Mouse (Mus musculus): Measurements from ENCODE around the gene Trabd2b. TPM values are rescaled to one million over a fixed set of nuclear protein-coding genes. Genes with fewer than 3 reads are reported as not detected.
A peak's percentile ranks its signal among the peaks of the same experiment; 100 is the strongest.

Trabd2b gene
- total RNA-seq, 2 experiments from 2014 or later: 2.2 to 2.7 TPM

DNA sequence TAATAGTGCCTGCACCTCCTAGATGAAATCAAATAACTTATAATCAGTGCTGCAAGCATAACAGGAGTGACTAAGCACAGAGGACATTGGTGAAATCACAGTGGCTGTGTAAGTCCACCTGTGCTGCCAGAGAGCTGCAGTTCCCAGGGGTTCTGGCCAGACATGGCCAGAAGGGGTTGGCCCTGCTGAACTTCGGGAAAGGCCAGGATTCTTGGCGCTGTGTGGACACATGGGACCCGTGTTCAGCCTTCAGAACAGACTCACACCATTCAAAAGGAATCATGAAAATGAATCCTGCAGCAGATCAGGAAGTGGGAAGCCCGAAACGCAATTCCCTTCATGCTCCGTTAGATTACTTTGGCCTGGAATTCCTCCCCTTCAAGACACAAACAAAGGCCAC is 125.1 kb downstream of the Trabd2b start:
- intact Hi-C loops (cut with DNase I): no loop called here

DNA sequence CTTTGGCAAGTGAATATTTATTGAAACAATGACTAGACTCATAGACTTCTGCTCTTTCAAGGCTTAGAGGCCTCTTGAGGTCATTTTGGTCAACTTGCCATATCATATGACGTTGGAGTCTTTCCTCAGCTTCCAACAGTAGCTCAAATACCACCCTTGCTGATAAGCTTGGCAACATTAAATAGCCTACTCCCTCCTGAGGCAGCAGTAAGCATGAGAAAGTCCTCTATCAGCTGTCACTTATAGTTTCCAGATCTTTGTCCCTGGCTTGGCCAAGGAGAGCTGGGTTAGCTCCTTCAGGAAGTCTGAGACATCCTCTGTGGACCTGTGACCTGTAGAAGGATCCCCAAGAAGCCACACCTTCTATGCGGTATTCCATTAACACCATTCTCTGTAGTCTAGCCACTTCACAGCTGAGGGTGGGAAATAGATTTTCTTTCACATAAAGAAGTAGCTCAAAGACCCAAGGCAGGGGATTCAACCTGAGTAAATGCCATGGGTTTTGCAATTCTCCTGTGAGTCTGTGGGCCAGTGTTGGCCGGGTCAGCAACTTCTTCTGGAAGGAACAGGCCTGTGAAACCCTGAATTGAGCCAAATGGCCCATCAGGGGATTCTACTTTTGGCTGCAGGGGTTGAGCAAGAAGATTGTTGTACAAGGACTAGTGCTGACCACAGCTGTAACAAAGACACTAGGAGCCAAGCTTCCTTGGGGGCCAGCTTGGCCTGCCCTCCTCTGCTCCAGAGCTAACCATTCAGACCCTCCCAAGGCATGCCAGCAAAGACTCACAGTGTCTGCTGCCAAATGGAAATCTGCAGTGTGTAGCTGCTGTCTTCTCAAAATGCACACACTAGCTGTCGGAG is 127.6 kb downstream of the Trabd2b start:
- intact Hi-C loops (cut with DNase I): no loop called here
- peak; percentile 28 for DNase-seq

More for the DNA sequence above, 125.1 kb downstream of the Trabd2b start:
- no peak for DNase-seq

DNA sequence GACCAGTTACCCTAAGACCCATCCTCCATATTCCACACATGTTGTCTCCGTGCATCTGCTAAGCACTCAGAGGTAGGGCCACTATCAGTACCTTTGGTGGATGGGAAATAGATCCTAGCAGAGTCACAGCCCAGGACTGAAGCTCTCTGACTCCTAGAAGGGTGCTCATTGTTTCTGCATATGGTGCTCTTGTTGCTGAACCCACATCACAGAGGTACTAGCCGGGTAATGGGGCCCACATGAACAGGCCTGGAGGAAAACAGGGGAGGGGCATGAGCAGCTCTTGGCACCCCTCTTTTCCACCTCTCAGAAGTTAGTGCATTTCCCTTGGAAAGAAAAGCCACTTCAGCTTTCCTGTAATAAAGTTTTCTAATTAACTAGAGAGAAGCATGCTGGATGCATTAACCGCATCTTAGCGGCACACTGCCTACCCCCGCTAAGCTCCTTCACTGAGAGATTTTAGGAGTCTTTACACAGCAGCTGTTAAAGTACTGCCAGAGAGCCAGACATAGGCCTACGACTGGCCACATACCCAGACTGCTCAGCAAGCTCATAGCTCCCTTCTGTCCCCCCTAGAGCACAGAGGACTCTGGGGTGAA is 131.0 kb downstream of the Trabd2b start:
- intact Hi-C loops (cut with DNase I): no loop called here

DNA sequence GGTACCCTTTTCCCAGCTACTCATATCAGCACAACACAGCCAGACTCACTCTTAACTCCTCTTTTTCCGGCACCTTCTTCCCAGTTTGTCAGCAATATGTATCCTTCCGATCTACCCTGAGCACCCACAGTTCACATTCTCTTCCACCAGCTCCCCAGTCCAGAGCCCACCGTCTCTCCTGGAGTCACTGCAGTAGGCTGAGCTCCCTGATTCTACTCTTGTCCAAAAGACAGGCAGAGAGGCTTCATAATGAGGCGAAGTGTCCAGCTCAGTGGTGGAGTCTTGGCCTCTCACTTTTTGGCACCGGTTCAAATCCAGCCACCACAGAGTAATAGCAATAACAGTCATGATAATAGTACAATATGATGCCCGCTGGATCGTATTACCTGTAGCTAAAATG is 133.5 kb downstream of the Trabd2b start:
- DNase-seq: no peak
- intact Hi-C loops (cut with DNase I): no loop called here

More for the DNA sequence above, 131.0 kb downstream of the Trabd2b start:
- DNase-seq: no peak

DNA sequence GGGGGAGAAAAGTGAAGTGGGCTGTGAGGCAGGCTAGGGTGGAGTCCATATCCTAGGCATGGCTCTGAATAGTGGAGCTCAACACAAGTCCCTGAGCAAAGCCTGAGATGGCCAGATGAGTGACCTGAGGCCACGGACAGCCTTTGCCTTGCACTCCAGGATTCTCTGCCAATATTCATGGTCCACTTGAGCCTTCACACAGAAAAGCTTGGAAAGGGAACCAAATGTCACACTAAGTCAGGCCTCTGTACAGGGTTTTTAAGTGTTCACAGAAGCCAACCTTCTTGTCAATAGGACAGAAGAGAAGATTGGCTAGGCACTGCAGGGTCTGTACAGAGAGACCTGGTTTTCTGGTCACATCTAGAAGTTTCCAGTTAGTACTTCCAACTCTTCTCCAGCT is 134.7 kb downstream of the Trabd2b start:
- no peak for DNase-seq
- intact Hi-C loops (cut with DNase I): no loop called here

DNA sequence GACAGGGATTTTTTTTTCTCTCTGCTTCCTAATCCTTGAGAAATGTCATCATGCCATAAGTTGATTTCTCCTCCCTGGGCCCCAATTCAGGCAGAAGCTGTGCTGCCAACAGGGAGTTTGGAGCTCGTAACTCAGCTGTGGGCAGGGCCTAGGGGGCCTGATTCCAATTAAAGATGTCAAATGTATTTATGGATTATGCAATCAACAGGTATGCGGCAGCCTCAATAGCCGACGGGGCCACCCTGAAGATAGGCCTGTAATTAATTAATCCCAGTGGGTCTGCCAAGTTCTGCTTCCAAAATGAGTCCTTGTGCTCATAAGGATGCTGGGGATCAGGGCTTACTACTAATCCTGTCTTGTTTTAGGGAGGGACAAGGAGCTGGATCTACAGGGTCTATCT is 135.6 kb downstream of the Trabd2b start:
- no peak for DNase-seq
- intact Hi-C loops (cut with DNase I): no loop called here

DNA sequence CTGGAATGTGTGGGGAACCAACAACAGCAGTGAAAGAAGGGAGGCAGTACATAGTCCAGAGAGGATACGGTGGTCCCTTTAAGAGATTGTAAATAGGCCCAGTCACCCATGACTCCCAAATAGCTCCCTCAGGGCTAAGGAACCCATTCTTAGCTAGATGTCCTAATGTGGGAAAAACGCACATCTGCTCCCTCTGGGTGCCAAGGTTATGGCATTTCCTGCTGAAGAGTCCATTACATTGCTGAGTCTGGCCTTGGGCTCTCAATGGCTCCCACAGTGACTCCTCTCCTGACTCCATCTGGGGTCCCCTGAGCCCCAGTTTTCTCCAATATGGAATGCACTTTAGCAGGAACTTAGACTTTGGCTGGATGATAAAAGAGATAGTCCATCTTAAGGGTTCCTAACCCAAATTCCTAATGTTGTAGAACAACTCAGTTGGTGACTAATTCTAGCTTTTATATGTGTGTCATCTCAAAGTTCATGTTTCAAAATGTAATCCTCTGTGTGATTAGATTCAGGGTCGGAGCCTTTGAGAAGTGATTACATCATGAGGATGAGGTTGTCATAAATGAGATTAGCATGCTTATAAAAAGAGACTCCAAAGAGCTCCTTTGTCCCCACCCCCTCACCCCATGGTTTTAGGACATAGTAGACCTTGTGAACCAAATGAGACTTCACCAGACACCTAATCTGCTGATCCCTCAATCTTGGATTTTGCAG is 139.1 kb downstream of the Trabd2b start:
- no peak for DNase-seq
- intact Hi-C loops (cut with DNase I): no loop called here

DNA sequence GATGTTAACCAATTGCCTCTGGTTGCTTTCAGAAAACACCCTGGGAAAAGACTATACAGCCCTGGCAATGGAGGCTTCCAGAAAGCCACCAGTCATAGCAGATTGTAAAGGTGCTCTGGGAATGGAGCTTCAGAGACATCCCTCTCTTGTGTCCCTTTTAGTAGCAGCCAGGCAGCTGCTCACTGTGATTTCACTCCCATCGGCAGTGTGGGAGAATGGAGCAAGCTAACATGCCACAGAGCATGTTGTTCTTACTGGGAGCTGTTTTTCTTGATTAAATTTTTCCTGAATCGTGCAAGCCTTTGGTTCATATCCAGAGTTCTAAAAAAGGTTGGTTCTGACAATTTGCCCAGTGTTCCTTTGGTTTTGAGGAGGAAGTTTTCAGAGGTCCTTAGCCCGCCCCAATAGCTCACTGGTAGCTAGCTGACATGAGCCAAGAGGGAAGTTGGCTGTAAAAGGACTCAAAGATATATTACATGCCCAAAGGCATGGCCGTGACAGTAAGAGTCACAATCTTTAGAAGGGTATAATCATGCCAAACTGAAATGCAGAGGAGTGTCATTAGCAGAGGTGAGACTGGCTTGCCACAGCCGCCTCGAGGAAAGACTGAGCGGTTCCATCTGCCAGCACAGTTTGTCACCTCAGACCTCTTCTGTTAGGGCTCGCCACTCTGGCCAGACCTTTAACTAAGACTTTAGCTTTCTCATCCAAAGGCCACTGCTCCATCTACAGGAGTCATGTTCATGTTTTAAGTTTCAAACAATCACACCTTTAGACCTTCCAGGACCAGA is 141.3 kb downstream of the Trabd2b start:
- DNase-seq: no peak
- intact Hi-C loops (cut with DNase I): no loop called here

DNA sequence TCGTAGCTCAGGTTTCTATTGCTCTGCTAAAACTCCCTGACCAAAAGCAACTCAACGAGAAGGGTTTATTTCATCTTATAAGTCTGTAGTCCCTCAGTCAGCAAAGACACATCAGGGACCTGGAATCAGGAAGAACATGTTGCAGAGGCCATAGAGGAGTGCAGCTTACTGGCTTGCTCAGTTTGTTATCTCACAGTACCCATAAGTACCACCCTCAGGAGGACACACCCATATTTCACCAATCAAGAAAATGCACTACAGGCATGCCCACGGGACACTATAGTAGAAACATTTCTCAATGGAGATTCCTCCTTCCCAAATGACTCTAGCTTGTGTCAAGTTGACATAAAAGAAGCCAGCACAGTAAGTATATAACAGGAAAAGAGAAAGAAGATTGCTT is 143.0 kb downstream of the Trabd2b start:
- no peak for DNase-seq
- intact Hi-C loops (cut with DNase I): no loop called here

DNA sequence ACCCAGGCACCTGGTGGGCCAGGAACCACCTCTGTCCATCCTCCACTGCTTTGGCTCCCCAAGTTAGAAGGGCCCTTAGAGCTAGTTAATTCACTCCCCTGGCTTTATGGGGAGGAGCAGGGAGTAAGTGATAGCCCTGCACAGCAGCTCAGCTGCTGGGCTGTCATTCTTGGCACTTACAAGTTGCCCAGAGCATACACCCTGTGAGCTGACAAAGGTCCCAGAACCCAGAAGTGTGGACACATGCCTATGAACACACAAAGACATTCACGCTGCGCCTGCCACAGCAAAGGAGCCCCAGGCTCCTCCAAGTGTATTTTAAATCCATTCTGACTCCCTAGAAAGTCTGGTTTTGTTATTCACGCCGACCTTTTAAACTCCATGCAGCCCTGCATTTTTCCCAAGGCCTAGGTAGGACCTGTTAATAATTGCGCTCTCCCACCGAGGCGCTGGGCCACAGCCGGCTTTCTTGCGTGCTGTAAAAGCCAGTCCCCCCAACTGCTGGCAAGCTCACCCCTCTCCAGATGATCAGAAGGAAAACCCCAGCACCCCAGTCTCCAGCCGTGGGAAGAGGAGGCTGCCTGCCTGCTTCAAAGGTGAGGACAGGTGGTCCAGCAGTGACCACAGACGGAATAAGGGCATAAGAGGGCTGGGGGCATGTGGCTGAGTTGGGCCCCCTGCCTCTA is 144.1 kb downstream of the Trabd2b start:
- intact Hi-C loops (cut with DNase I): no loop called here
- DNase-seq: no peak

DNA sequence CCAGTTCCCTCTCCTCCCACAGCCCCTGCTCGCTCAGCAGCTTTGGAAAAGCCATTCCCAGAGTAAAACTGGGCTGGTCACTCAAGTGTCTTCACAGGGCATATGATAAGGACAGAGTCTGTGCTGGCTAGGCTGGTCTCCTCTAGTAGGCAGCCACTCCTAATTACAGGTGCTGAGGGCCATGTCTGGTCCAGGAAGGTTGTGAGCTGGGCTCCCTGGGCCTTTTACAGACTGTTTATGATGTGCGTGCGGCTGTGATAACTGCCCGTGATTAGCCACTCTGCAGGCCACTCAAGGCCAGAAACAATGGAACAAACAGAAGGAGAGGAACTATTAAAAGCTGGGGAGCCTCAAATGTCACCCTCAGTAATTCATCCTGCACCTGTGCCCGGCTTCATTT is 150.4 kb downstream of the Trabd2b start:
- intact Hi-C loops (cut with DNase I): no loop called here
- no peak for DNase-seq

DNA sequence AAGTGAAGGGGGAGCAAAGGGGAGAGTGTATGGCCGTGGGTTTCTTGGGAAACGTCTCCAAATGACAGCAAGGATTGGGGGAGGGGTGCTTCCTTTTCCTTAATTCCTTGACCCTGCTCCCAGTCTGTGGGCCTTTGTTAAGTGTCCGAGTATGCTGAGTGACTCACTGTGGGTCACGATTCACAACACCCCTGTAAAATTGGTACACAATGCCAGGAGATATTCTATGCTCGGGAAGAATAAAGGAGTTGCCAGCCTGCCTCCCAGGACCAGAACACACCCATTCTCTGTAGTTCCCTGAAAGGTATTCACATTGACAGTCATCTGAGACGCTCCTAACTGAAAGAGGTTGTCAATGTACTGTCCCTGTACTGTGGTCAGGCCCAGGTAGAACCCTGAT is 151.2 kb downstream of the Trabd2b start:
- no peak for DNase-seq
- intact Hi-C loops (cut with DNase I): no loop called here

DNA sequence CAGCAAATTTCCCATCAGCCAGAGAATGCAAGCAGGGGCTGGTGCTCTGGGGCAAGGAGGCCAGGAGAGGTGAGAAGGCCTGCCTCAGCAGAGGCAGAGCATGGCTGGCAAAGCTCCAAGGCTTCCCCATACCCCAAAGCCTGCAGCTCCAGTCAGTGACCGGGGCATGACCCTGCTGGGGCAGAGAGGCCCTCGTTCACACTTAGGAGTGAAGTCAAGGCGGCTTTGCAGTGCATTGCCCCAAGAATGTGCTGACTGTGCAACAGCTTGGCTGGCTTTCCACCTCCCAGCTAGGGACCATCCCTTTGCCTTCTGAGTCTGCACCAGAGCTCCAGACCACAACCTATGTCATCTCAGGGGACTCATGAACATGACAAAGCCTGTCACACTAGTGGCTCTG is 152.0 kb downstream of the Trabd2b start:
- intact Hi-C loops (cut with DNase I): no loop called here
- DNase-seq: no peak

DNA sequence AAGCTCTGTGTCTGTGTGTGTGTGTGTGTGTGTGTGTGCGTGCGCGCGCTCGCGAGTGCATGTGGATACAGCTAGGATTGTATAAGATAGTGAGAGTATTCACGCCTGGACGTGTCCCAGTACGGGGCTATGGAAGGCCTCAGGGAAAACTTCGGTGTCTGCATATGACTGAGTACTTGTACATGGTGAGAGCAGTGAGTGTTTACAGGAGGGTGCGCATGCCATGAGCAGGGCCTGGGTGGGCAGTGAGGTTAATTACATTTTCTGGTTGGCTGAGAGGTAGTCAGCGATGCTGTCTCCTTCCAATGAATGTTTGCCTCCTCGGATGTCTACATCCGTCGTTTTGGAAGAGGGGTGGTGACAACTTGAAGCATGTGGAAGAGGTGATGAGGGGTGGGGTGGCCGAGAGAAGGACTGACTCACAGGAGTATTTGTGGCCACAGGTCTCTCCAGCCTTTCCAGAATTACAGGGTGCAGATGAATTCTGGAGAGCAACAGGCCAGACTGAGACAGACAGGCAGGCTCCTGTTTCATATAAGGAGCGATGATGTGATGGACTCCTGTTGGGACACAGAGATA is 154.2 kb downstream of the Trabd2b start:
- DNase-seq: no peak
- intact Hi-C loops (cut with DNase I): no loop called here

DNA sequence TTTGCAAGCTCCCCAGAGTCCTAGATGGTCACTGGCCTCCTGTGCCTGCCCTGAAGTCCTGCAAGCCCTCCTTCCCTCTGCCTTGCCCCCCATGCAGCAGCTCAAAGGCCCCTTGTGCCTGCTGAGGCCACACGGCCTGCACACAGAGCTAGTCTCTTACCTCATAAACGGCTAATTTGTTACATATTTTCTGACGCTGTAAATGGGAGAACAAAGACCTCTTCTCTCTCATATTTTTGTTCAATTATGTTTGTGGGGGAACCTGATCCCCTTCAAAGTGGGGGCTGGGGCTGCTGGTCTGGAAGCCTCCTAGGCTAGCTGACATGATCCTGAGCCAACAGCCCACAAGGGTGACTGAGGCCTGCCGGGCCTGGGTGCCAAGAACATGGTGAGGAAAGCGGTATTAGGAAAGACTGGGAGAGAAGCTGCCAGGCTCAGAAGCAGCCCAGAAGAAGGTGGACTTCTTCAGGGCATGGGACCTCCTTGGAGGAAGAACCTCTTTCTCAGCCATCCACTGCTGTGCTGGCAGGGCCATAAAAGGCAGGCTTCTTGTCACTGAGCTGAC is 157.7 kb downstream of the Trabd2b start:
- DNase-seq: no peak

DNA sequence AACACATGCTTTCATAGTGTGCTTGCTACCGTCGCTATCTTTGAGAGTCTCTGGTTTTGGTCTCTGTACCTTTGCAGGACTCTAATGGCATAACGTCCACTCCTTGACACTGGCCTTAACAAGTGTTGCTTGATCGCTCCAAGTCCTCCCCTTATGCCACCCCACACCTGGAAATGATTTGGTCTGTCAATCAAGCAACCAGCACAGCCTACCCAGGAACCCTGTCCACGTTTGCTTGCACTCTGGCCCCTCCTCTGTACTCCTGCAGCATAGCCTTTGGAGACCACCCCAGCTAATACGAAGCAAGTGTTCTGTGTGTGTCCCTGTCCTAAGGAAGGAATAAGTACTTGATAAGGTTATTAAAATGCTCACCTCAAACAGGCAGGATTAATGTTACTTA is 161.1 kb downstream of the Trabd2b start:
- DNase-seq: no peak
- intact Hi-C loops (cut with DNase I): no loop called here

More for the DNA sequence above, 157.7 kb downstream of the Trabd2b start:
- intact Hi-C loops (cut with DNase I): no loop called here

DNA sequence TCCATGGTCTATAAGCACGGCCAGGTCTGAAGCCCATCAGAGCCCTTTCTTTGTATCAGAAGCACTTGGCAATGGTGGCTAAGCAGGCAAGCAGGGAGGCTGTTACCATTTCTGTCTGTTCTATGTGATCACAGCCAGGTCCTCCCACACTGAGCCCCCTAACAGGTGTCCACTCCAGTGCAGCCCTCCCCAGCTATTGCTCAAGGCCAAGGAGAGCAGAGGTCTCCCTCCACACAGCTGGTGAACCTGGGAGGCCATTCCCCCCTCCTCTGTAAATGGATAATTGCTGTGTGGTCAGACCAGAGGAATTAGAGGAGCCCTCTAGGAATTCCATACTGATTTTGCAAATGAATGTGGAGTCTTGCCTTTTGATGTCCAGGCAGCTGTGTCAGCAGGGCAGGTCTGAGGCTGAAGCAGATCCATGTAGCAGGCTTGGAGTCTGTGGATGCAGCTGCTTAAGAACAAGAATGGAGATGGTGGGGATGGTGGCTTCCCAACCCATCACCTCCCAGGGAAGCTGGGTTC is 161.6 kb downstream of the Trabd2b start:
- no peak for DNase-seq
- intact Hi-C loops (cut with DNase I): no loop called here

DNA sequence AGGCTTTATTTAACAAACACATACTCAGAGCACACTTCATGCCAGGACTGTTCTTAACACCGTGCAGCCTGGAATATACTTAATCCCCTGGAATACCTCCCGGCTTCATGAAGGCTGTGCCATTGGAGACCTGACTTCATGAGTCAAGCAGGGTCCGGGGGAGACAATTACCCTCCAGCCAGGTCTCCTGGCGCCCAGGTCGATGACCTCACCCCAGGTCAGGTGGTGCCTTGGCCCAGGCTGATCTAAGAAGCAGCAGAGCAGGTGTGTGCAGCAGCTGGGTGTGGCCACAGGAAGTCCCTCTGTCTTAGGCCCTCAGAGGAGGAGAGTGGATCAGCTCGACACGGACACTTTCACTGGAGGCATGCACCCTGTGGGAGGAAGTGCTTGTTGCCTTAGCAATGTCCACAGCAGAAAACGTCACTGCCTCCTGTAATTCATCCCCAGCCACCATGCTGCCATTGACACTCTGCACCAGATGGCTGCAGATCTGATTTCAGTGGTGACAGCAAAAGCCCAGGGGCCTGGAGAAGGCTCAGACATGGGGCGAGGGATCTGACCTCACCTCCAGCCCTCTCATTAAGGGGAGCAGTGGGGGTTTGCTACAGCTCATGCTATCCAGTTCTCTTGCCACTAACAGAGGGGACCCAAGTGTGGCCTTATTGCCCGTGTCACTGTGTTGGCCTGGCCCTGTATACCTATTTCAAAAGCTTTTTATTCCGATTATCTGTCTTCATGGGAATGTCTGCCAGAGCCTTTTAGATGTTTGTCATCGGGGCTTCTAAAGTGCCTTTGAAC is 171.8 kb downstream of the Trabd2b start:
- DNase-seq: no peak
- intact Hi-C loops (cut with DNase I): no loop called here
